Mouse (Mus musculus): Measurements from ENCODE around the gene Cdk16. TPM values are rescaled to one million over a fixed set of nuclear protein-coding genes. Genes with fewer than 3 reads are reported as not detected.
"Not testable (repeated sequence)": the region's sequence is repeated elsewhere in the genome, so short reads cannot be mapped to it uniquely, and the experiment has no call there.

Gene Cdk16
- polyA plus RNA-seq, 1 experiment from 2014 or later = 73.6 TPM

- H3K27ac ChIP-seq (ENCODE audit: low read length); H3K4me3 ChIP-seq (replicated peaks; ENCODE audit: low read length); H3K4me1 ChIP-seq (ENCODE audit: control insufficient read depth, insufficient read depth, low read length); H3K9me3 ChIP-seq (replicated peaks; ENCODE audit: control insufficient read depth, low read length); ATAC-seq (ENCODE audit: insufficient read depth, low FRiP score); H3K27me3 ChIP-seq (ENCODE audit: control insufficient read depth, insufficient read depth, low read length); H3K36me3 ChIP-seq (ENCODE audit: control insufficient read depth, insufficient read depth, low read length); H3K4me2 ChIP-seq (ENCODE audit: low read depth, low read length); H3K9ac ChIP-seq (ENCODE audit: low read length): not testable (repeated sequence)
- 26% methylated on average over 10 of the region's 10 CpGs for WGBS
Observed at GRCm38 (mm10) chrX:20730048-20730447, 42.3 kb downstream of the Cdk16 start.

- Histone ChIP-seq H3K27ac (ENCODE audit: low read length) (no peak overlapping the region), H3K4me2 (ENCODE audit: low read depth, low read length) (no peak overlapping the region), H3K27me3 (ENCODE audit: control insufficient read depth, insufficient read depth, low read length) (no peaks in the 10 kb centered on the region), H3K4me1 (ENCODE audit: control insufficient read depth, insufficient read depth, low read length) (no peaks in the 10 kb centered on the region), H3K9ac (ENCODE audit: low read length) (no peak overlapping the region), H3K9me3 (replicated peaks; ENCODE audit: control insufficient read depth, low read length) (no peaks in the 10 kb centered on the region), H3K4me3 (replicated peaks; ENCODE audit: low read length) (no peak overlapping the region), H3K36me3 (ENCODE audit: control insufficient read depth, insufficient read depth, low read length) (no peaks in the 10 kb centered on the region)
- ATAC-seq (ENCODE audit: insufficient read depth, low FRiP score) = no peak
- WGBS = 64% methylated on average over 4 of the region's 4 CpGs
Observed at GRCm38 (mm10) chrX:20736479-20736878, 48.7 kb downstream of the Cdk16 start.

GRCm38 (mm10) chrX:20748829-20749228 is 61.1 kb downstream of the Cdk16 start:
- no peaks in the 10 kb centered on the region for H3K9me3 ChIP-seq (replicated peaks; ENCODE audit: control insufficient read depth, low read length)
- 77% methylated on average over 2 of the region's 2 CpGs for WGBS
- H3K27ac ChIP-seq (ENCODE audit: low read length) = no peak overlapping the region
- no peaks in the 10 kb centered on the region for H3K27me3 ChIP-seq (ENCODE audit: control insufficient read depth, insufficient read depth, low read length)
- no peak for ATAC-seq (ENCODE audit: insufficient read depth, low FRiP score)
- no peaks in the 10 kb centered on the region for H3K4me1 ChIP-seq (ENCODE audit: control insufficient read depth, insufficient read depth, low read length)
- H3K4me2 ChIP-seq (ENCODE audit: low read depth, low read length) = no peak overlapping the region
- H3K9ac ChIP-seq (ENCODE audit: low read length) = no peak overlapping the region
- no peak overlapping the region for H3K4me3 ChIP-seq (replicated peaks; ENCODE audit: low read length)
- no peaks in the 10 kb centered on the region for H3K36me3 ChIP-seq (ENCODE audit: control insufficient read depth, insufficient read depth, low read length)

Other genes with a start within 250 kb of the Cdk16 start
- gene Rgn, start 138.2 kb upstream of the Cdk16 start, polyA plus RNA-seq (2015; fragmentation: Nextera tagmentation; extraction: Ambion mirVana) = 14.5 and 17.7 TPM in 2 replicates
- 52.7 and 53.6 TPM in 2 replicates for gene Rbm10, start 70.5 kb upstream of the Cdk16 start, polyA plus RNA-seq (2015; fragmentation: Nextera tagmentation; extraction: Ambion mirVana)
- 222 and 251 TPM in 2 replicates for gene Ndufb11, start 70.3 kb upstream of the Cdk16 start, polyA plus RNA-seq (2015; fragmentation: Nextera tagmentation; extraction: Ambion mirVana)
- 201 and 206 TPM in 2 replicates for gene Uba1, start 29.6 kb upstream of the Cdk16 start, polyA plus RNA-seq (2015; fragmentation: Nextera tagmentation; extraction: Ambion mirVana)
- gene Usp11, start 16.0 kb downstream of the Cdk16 start, polyA plus RNA-seq (2015; fragmentation: Nextera tagmentation; extraction: Ambion mirVana) = 30.8 and 33.6 TPM in 2 replicates
- 121 TPM in 2 replicates for gene Araf, start 109.9 kb downstream of the Cdk16 start, polyA plus RNA-seq (2015; fragmentation: Nextera tagmentation; extraction: Ambion mirVana)
- gene Timp1, start 182.2 kb downstream of the Cdk16 start, polyA plus RNA-seq (2015; fragmentation: Nextera tagmentation; extraction: Ambion mirVana) = 18.8 and 19.3 TPM in 2 replicates
- gene Syn1, start 233.1 kb downstream of the Cdk16 start, polyA plus RNA-seq (2015; fragmentation: Nextera tagmentation; extraction: Ambion mirVana) = 0.87 and 1.1 TPM in 2 replicates
- 9.2 and 10.9 TPM in 2 replicates for gene Cfp, start 243.6 kb downstream of the Cdk16 start, polyA plus RNA-seq (2015; fragmentation: Nextera tagmentation; extraction: Ambion mirVana)

Data from stomach, embryonic 16.5 days (tissue).